In genomic region chr13:51101016-51101776, GRCm38 (mm10) we compare ENCODE assay signal across 8 mouse cellular contexts. TPM values are rescaled to one million over a fixed set of nuclear protein-coding genes. Genes with fewer than 3 reads are reported as not detected.
DNase-seq lines count a peak whose midpoint lies in the region; ATAC-seq and TF ChIP-seq lines count a peak whose summit lies in the region.

No protein-coding gene starts in this region.

- peak; percentile 69 for ATAC-seq in embryonic facial prominence, embryonic 15.5 days (ENCODE audit: insufficient number of reproducible peaks, low FRiP score, low TSS enrichment, low read depth)
- peak; percentile 81 for ATAC-seq in heart, embryonic 14.5 days (ENCODE audit: insufficient number of reproducible peaks, insufficient read depth, low FRiP score, low read depth)
- peak; percentile 78 for ATAC-seq in kidney, postnatal 0 days (replicated peaks; ENCODE audit: low FRiP score, low read depth)
- peak; percentile 80 for ATAC-seq in liver, embryonic 12.5 days

- peak overlapping the region; percentile 98 for H3K27ac ChIP-seq in embryonic facial prominence, embryonic 15.5 days (replicated peaks)
- peak overlapping the region; percentile 82 to 91 for H3K27ac ChIP-seq in heart, embryonic 14.5 days (replicated peaks in 1 of 2; ENCODE audit: control insufficient read depth in 1 of 2, insufficient read depth in 1 of 2, low read depth in 2 of 2, low read length in 2 of 2)
- peak overlapping the region; percentile 97 for H3K27ac ChIP-seq in kidney, postnatal 0 days
- peak overlapping the region; percentile 81 for H3K27ac ChIP-seq in liver, embryonic 12.5 days

- H3K27me3 ChIP-seq in embryonic facial prominence, embryonic 15.5 days, result no peaks in the 10 kb centered on the region
- no peaks in the 10 kb centered on the region for H3K27me3 ChIP-seq in heart, embryonic 14.5 days (ENCODE audit: control insufficient read depth, insufficient read depth, low read length)
- no peaks in the 10 kb centered on the region for H3K27me3 ChIP-seq in kidney, postnatal 0 days (ENCODE audit: insufficient read depth, low read length)
- H3K27me3 ChIP-seq in liver, embryonic 12.5 days (replicated peaks), result peaks cover 10% of the 10 kb centered on the region
- H3K27me3 ChIP-seq in myocyte (ENCODE audit: control insufficient read depth, insufficient read depth, insufficient read length), result no peaks in the 10 kb centered on the region

- peak; percentile 60 for DNase-seq in 3T3-L1 (ENCODE audit: low read depth, low spot score)
- DNase-seq in adrenal gland, postnatal 10 days, result peak; percentile 70
- DNase-seq in kidney, postnatal 0 days (ENCODE audit: low spot score), result peak; percentile 66
- peak; percentile 41 to 87 for DNase-seq in spleen, postnatal 4 days (ENCODE audit: low spot score in 2 of 2)

- TF ChIP-seq POLR2A in myocyte (IDR thresholded peaks at IDR 0.05; ENCODE audit: insufficient read length, low read depth), result no peak

- TF ChIP-seq CTCF in kidney, postnatal 0 days (IDR thresholded peaks at IDR 0.05; ENCODE audit: low read depth), result peak; percentile 37; the same call in 1 of the 2 replicates

- H3K79me2 ChIP-seq in myocyte (ENCODE audit: control insufficient read depth, insufficient read depth), result peaks cover 50% of the 10 kb centered on the region

- under 1% methylated on average over 58 of the region's 89 CpGs for WGBS in embryonic facial prominence, embryonic 15.5 days
- WGBS in heart, embryonic 14.5 days, result 1% methylated on average over 59 of the region's 89 CpGs
- under 1% methylated on average over 74 of the region's 89 CpGs for WGBS in kidney, postnatal 0 days
- 2% methylated on average over 56 of the region's 89 CpGs for WGBS in liver, embryonic 12.5 days (ENCODE audit: insufficient replicate concordance)

- peak overlapping the region; percentile 84 for H3K4me3 ChIP-seq in embryonic facial prominence, embryonic 15.5 days (replicated peaks)
- peak overlapping the region; percentile 92 to 97 for H3K4me3 ChIP-seq in heart, embryonic 14.5 days (ENCODE audit: control insufficient read depth in 1 of 2, insufficient read depth in 1 of 2, low read depth in 1 of 2, low read length in 2 of 2)
- peak overlapping the region; percentile 96 for H3K4me3 ChIP-seq in kidney, postnatal 0 days (replicated peaks; ENCODE audit: low read depth, low read length)
- H3K4me3 ChIP-seq in liver, embryonic 12.5 days, result peak overlapping the region; percentile 92
- peak overlapping the region; percentile 46 for H3K4me3 ChIP-seq in myocyte

- peak overlapping the region; percentile 93 for H3K9ac ChIP-seq in embryonic facial prominence, embryonic 15.5 days
- H3K9ac ChIP-seq in heart, embryonic 14.5 days (ENCODE audit: low read length), result peak overlapping the region; percentile 95
- peak overlapping the region; percentile 98 for H3K9ac ChIP-seq in kidney, postnatal 0 days (ENCODE audit: low read depth, low read length)
- peak overlapping the region; percentile 89 for H3K9ac ChIP-seq in liver, embryonic 12.5 days

- H3K4me1 ChIP-seq in embryonic facial prominence, embryonic 15.5 days, result peaks cover 21% of the 10 kb centered on the region
- H3K4me1 ChIP-seq in heart, embryonic 14.5 days (ENCODE audit: control insufficient read depth in 2 of 2, insufficient read depth in 2 of 2, low read length in 2 of 2), result peaks cover 12 to 14% of the 10 kb centered on the region in 2 experiments
- H3K4me1 ChIP-seq in kidney, postnatal 0 days (replicated peaks; ENCODE audit: insufficient read depth, low read length), result peaks cover 8% of the 10 kb centered on the region
- H3K4me1 ChIP-seq in liver, embryonic 12.5 days, result peaks cover 29% of the 10 kb centered on the region

- H3K4me2 ChIP-seq in embryonic facial prominence, embryonic 15.5 days (replicated peaks), result peak overlapping the region; percentile 48
- H3K4me2 ChIP-seq in heart, embryonic 14.5 days (ENCODE audit: low read length), result peak overlapping the region; percentile 98
- peak overlapping the region; percentile 92 for H3K4me2 ChIP-seq in kidney, postnatal 0 days (ENCODE audit: low read length)
- peak overlapping the region; percentile 98 for H3K4me2 ChIP-seq in liver, embryonic 12.5 days
- peak overlapping the region; percentile 78 for H3K4me2 ChIP-seq in myocyte (ENCODE audit: low read depth)

- no peaks in the 10 kb centered on the region for H3K9me3 ChIP-seq in embryonic facial prominence, embryonic 15.5 days (replicated peaks)
- peaks cover 3% of the 10 kb centered on the region; the same call in 1 of the 2 replicates for H3K9me3 ChIP-seq in heart, embryonic 14.5 days (ENCODE audit: control insufficient read depth, low read length)
- no peaks in the 10 kb centered on the region for H3K9me3 ChIP-seq in kidney, postnatal 0 days (replicated peaks; ENCODE audit: low read length)
- 0 out of 2 replicates have a peak, but pooled peaks cover 4% of the 10 kb centered on the region for H3K9me3 ChIP-seq in liver, embryonic 12.5 days (replicated peaks)

- no peaks in the 10 kb centered on the region; the same call in 1 of the 2 replicates for H3K36me3 ChIP-seq in embryonic facial prominence, embryonic 15.5 days
- no peaks in the 10 kb centered on the region for H3K36me3 ChIP-seq in heart, embryonic 14.5 days (ENCODE audit: control insufficient read depth, insufficient read depth, low read length)
- H3K36me3 ChIP-seq in kidney, postnatal 0 days (ENCODE audit: insufficient read depth, low read length), result no peaks in the 10 kb centered on the region
- H3K36me3 ChIP-seq in liver, embryonic 12.5 days, result peaks cover 13% of the 10 kb centered on the region
- no peaks in the 10 kb centered on the region for H3K36me3 ChIP-seq in myocyte (ENCODE audit: control insufficient read depth, insufficient read depth)

- H3ac ChIP-seq in myocyte (ENCODE audit: control insufficient read depth, insufficient read length), result peak overlapping the region; percentile 64

TF ChIP-seq in myocyte, 11 proteins besides CTCF, POLR2A, EP300 and RAD21:
- no peak for TF ChIP-seq MAX (IDR thresholded peaks at IDR 0.05; ENCODE audit: low read depth)
- no peak for TF ChIP-seq E2F4 (IDR thresholded peaks at IDR 0.05; ENCODE audit: insufficient read depth)
- no peak for TF ChIP-seq TCF3 (IDR thresholded peaks at IDR 0.05; ENCODE audit: insufficient read length, low read depth)
- TF ChIP-seq REST (IDR thresholded peaks at IDR 0.05; ENCODE audit: insufficient read depth, insufficient read length), result no peak
- TF ChIP-seq SRF (IDR thresholded peaks at IDR 0.05; ENCODE audit: control insufficient read depth, insufficient read length, low read depth), result no peak
- no peak for TF ChIP-seq TCF12 (IDR thresholded peaks at IDR 0.05; ENCODE audit: insufficient read depth, poor library complexity, severe bottlenecking)
- TF ChIP-seq MYOD1 (IDR thresholded peaks at IDR 0.05; ENCODE audit: control insufficient read depth in 1 of 3, insufficient read length in 2 of 3, low read depth in 2 of 3), result no peak
- TF ChIP-seq MYOG (IDR thresholded peaks at IDR 0.05; ENCODE audit: control insufficient read depth in 1 of 3, insufficient read depth in 1 of 3, insufficient read length in 2 of 3, low read depth in 2 of 3), result no peak
- TF ChIP-seq USF1 (IDR thresholded peaks at IDR 0.05; ENCODE audit: low read depth), result no peak
- TF ChIP-seq POLR2AphosphoS2 (IDR thresholded peaks at IDR 0.05; ENCODE audit: insufficient read length, low read depth), result no peak
- no peak for TF ChIP-seq CEBPB (IDR thresholded peaks at IDR 0.05; ENCODE audit: insufficient read depth, poor library complexity, severe bottlenecking)

RNA-seq across cellular contexts. Expression of gene Spin1, which starts 0.5 kb away (rescaled TPM):
- total RNA-seq in adrenal gland, postnatal 10 days (2021), result 10 to 100 TPM; 63.9 to 68.1 TPM
- 84.7 and 87.6 TPM in 2 replicates for polyA plus RNA-seq in embryonic facial prominence, embryonic 15.5 days (2015; fragmentation: Nextera tagmentation; extraction: Ambion mirVana)
- 57.8 and 58.1 TPM in 2 replicates for polyA plus RNA-seq in heart, embryonic 14.5 days (2014; fragmentation: Nextera tagmentation; extraction: Ambion mirVana)
- 67.6 and 71.8 TPM in 2 replicates for polyA plus RNA-seq in kidney, postnatal 0 days (2015; fragmentation: Nextera tagmentation; extraction: Ambion mirVana)
- polyA plus RNA-seq in liver, embryonic 12.5 days (2016; fragmentation: Nextera tagmentation; extraction: Ambion mirVana), result 18.5 and 19.0 TPM in 2 replicates
- 18.3 TPM for polyA plus RNA-seq in myocyte (2012; fragmentation: generic; extraction: Trizol)

Comparison
In these comparisons a context has a peak if more than half of its experiments do, and no peak if none do; other contexts are left out.
1. Peak in every context shown above with its lines: DNase-seq, ATAC-seq, H3K4me3 ChIP-seq and H3K27ac ChIP-seq.
2. H3K4me2 ChIP-seq: peak in every context shown above with its lines; median percentile 98 in heart, embryonic 14.5 days; 98 in liver, embryonic 12.5 days; 92 in kidney, postnatal 0 days; 78 in myocyte; 48 in embryonic facial prominence, embryonic 15.5 days.
3. H3K4me3 ChIP-seq: peak in every context shown above with its lines; median percentile 96 in kidney, postnatal 0 days; 94 in heart, embryonic 14.5 days; 92 in liver, embryonic 12.5 days; 84 in embryonic facial prominence, embryonic 15.5 days; 46 in myocyte.